Mouse (Mus musculus) liver, postnatal 0 days (tissue): ENCODE results near the gene Stt3b. TPM values are rescaled to one million over a fixed set of nuclear protein-coding genes. Genes with fewer than 3 reads are reported as not detected.
A peak's percentile ranks its signal among the peaks of the same experiment; 100 is the strongest.

ENCODE experiments used
- ATAC-seq: fragments of 200-750 bp; cut with Nextera tagmentation; 2 replicates; pipeline ENCODE4 v1.8.0; 2017; ENCODE audit warnings: mild to moderate bottlenecking, moderate library complexity
- DNase-seq: peaks from one replicate; pipeline ENCODE4 v3.0.0-alpha.2; 2016
- H3K27ac ChIP-seq: fragments of 300-500 bp; sonication (generic); 2 replicates; pipeline ENCODE4 v1.5.1; 2014; ENCODE audit warnings: antibody characterized with exemption, moderate library complexity, mild to moderate bottlenecking, low read depth
- H3K27me3 ChIP-seq: fragments of 300-500 bp; sonication (generic); 2 replicates; pipeline ENCODE4 v1.6.1; 2014; ENCODE audit warnings: low read length, control low read depth, mixed read lengths; ENCODE audit not compliant: insufficient read depth
- H3K36me3 ChIP-seq: fragments of 300-500 bp; sonication (generic); replicated peaks from 2 replicates; pipeline ENCODE4 v1.6.1; 2014; ENCODE audit warnings: mild to moderate bottlenecking, control low read depth, low read length, moderate library complexity, mixed read lengths; ENCODE audit not compliant: insufficient read depth
- H3K4me1 ChIP-seq: fragments of 300-500 bp; sonication (generic); 2 replicates; pipeline ENCODE4 v1.6.1; 2014; ENCODE audit warnings: antibody characterized with exemption, mild to moderate bottlenecking, control low read depth; ENCODE audit not compliant: insufficient read depth
- H3K4me2 ChIP-seq: fragments of 300-500 bp; sonication (generic); 2 replicates; pipeline ENCODE4 v1.6.1; 2014; ENCODE audit warnings: low read depth, mild to moderate bottlenecking, low read length, moderate library complexity, mixed read lengths
- H3K4me3 ChIP-seq: fragments of 300-500 bp; sonication (generic); 2 replicates; pipeline ENCODE4 v1.5.1; 2014; ENCODE audit warnings: low read depth, low read length
- H3K9ac ChIP-seq: fragments of 300-500 bp; sonication (generic); replicated peaks from 2 replicates; pipeline ENCODE4 v1.6.1; 2014; ENCODE audit warnings: mild to moderate bottlenecking, moderate library complexity
- H3K9me3 ChIP-seq: fragments of 300-500 bp; sonication (generic); 2 replicates; pipeline ENCODE4 v1.6.1; 2016; ENCODE audit warnings: mild to moderate bottlenecking, control low read depth, low read length, mixed read lengths
- CTCF ChIP-seq: sonication (generic); IDR thresholded peaks from 2 replicates; pipeline ENCODE4 v1.5.1; 2016; ENCODE audit warnings: antibody characterized with exemption, low read depth
- EP300 ChIP-seq: IDR thresholded peaks from 2 replicates; pipeline ENCODE4 v1.6.1; 2016; ENCODE audit warnings: antibody characterized with exemption, low read depth, mild to moderate bottlenecking
- WGBS: fragments of 180-500 bp; shearing (Covaris S2); extraction: QIAGEN DNeasy Blood & Tissue Kit; methylation state at CpG from one replicate; pipeline ENCODE4 v1.1.7; 2014; ENCODE audit not compliant: insufficient replicate concordance; 5-methylcytosine and 5-hydroxymethylcytosine counted together
- polyA plus RNA-seq: library from polyadenylated mRNA; unstranded; fragments of >200 nt; fragmentation: Nextera tagmentation; extraction: Ambion mirVana; gene quantifications from 2 replicates; pipeline ENCODE4 v1.2.1, GENCODE M21; 2015

Gene Stt3b
- polyA plus RNA-seq, 1 experiment from 2014 or later = 43.8 TPM

- WGBS = 88% methylated on average over 6 of the region's 6 CpGs
Observed at GRCm38 (mm10) chr9:115245092-115245491, 65.1 kb downstream of the Stt3b start.

GRCm38 (mm10) chr9:115243630-115244029, 66.6 kb downstream of the Stt3b start:
- no peak for ATAC-seq
- Histone ChIP-seq H3K27ac (no peak overlapping the region), H3K27me3 (no peaks in the 10 kb centered on the region), H3K36me3 (peaks cover 80% of the 10 kb centered on the region), H3K4me3 (no peak overlapping the region), H3K9ac (no peak overlapping the region), H3K9me3 (no peaks in the 10 kb centered on the region), H3K4me1 (no peaks in the 10 kb centered on the region), H3K4me2 (no peak overlapping the region)
- TF ChIP-seq EP300 (no peak), CTCF (no peak)
- no peak for DNase-seq
- WGBS = 91% methylated on average over 6 of the region's 6 CpGs

More at GRCm38 (mm10) chr9:115245092-115245491, 65.1 kb downstream of the Stt3b start:
- Histone ChIP-seq H3K9ac (no peak overlapping the region), H3K36me3 (peaks cover 91% of the 10 kb centered on the region), H3K9me3 (no peaks in the 10 kb centered on the region), H3K27ac (no peak overlapping the region), H3K4me2 (no peak overlapping the region), H3K27me3 (no peaks in the 10 kb centered on the region), H3K4me1 (no peaks in the 10 kb centered on the region), H3K4me3 (no peak overlapping the region)
- no peak for ATAC-seq
- no peak for TF ChIP-seq EP300
- no peak for TF ChIP-seq CTCF
- DNase-seq = no peak

DNA sequence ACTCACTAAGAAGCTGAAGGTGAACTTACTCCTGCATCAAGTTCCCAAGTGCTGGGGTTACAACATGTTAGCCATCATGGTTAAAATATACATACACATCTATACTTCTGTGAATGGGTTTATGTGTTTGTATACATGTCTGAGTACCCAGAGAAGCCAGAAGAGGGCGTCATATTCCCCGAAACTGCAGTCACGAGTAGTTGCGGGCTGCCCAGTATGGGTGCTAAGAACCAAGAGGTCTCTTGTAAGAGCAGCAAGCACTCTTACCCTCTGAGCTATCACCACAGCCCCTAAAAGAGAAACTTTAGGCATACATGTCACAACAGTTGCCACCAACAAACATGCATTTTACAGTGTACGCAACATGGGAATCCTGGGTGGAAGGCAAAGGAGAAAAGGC, 70.4 kb downstream of the Stt3b start:
- 92% methylated on average over 5 of the region's 5 CpGs for WGBS
- no peak for ATAC-seq
- H3K36me3 ChIP-seq = peaks cover 48% of the 10 kb centered on the region

GRCm38 (mm10) chr9:115237943-115238342, 72.3 kb downstream of the Stt3b start:
- no peak overlapping the region for H3K4me2 ChIP-seq
- no peak overlapping the region for H3K27ac ChIP-seq
- no peaks in the 10 kb centered on the region for H3K9me3 ChIP-seq
- peaks cover 29% of the 10 kb centered on the region for H3K36me3 ChIP-seq
- no peaks in the 10 kb centered on the region for H3K27me3 ChIP-seq
- DNase-seq (no peak), ATAC-seq (no peak)
- no peak overlapping the region for H3K4me3 ChIP-seq
- no peak for TF ChIP-seq CTCF
- no peak for TF ChIP-seq EP300
- H3K9ac ChIP-seq = no peak overlapping the region
- no peaks in the 10 kb centered on the region; the same call in 1 of the 2 replicates for H3K4me1 ChIP-seq

More for the DNA sequence above, 70.4 kb downstream of the Stt3b start:
- Histone ChIP-seq H3K9me3 (no peaks in the 10 kb centered on the region), H3K27ac (no peak overlapping the region), H3K4me3 (no peak overlapping the region), H3K4me2 (no peak overlapping the region), H3K9ac (no peak overlapping the region), H3K27me3 (no peaks in the 10 kb centered on the region), H3K4me1 (no peaks in the 10 kb centered on the region; the same call in 1 of the 2 replicates)
- TF ChIP-seq EP300 (no peak), CTCF (no peak)
- peak; percentile 11 for DNase-seq

DNA sequence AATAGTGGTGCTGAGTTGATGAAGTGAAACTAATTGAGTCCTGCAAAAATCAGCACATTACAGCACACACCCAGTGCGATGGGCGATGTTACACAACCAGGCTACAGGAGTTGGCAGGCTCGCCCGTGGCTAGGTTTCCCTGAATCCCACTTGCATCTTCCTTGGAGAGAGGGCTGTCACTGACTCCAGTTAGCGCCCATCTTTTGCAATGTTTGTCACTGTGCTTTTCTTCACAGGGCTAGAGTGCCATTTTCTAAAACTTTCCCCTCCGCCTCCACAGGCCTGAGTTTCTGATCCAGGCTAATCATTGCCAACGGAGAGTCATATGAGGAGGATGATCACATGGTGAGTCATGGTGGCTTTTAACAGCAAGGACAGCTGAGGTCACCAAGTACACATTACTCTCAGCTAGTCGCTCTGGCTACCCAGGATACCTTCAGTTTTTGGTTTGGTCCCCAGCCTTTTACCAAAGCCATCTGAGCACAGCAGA, 73.8 kb downstream of the Stt3b start:
- ATAC-seq (peak; percentile 88), DNase-seq (peak; percentile 31)

GRCm38 (mm10) chr9:115234561-115234960, 75.7 kb downstream of the Stt3b start:
- Histone ChIP-seq H3K4me2 (no peak overlapping the region), H3K27me3 (no peaks in the 10 kb centered on the region), H3K4me3 (no peak overlapping the region), H3K36me3 (no peaks in the 10 kb centered on the region), H3K27ac (no peak overlapping the region), H3K9ac (no peak overlapping the region), H3K9me3 (no peaks in the 10 kb centered on the region), H3K4me1 (no peaks in the 10 kb centered on the region; the same call in 1 of the 2 replicates)
- 74% methylated on average over 2 of the region's 2 CpGs for WGBS
- TF ChIP-seq CTCF = no peak
- TF ChIP-seq EP300 = no peak
- DNase-seq (no peak), ATAC-seq (no peak)

More for the DNA sequence above, 73.8 kb downstream of the Stt3b start:
- no peak overlapping the region for H3K27ac ChIP-seq
- peaks cover 15% of the 10 kb centered on the region for H3K36me3 ChIP-seq
- TF ChIP-seq EP300 (no peak), CTCF (no peak)
- WGBS = 71% methylated on average over 8 of the region's 8 CpGs
- no peaks in the 10 kb centered on the region for H3K27me3 ChIP-seq
- no peak overlapping the region for H3K4me3 ChIP-seq
- no peak overlapping the region for H3K9ac ChIP-seq
- H3K9me3 ChIP-seq = no peaks in the 10 kb centered on the region
- no peak overlapping the region for H3K4me2 ChIP-seq
- no peaks in the 10 kb centered on the region; the same call in 1 of the 2 replicates for H3K4me1 ChIP-seq
